Mouse (Mus musculus) lung, postnatal 0 days (tissue): ENCODE results near the gene Mrpl53. TPM values are rescaled to one million over a fixed set of nuclear protein-coding genes. Genes with fewer than 3 reads are reported as not detected.
A peak's percentile ranks its signal among the peaks of the same experiment; 100 is the strongest.

Experiments used
- ATAC-seq: fragments of 200-750 bp; cut with Nextera tagmentation; 2 replicates; pipeline ENCODE4 v1.8.0; 2017; ENCODE audit warnings: moderate library complexity
- DNase-seq: peaks from one replicate; pipeline ENCODE4 v3.0.0-alpha.2; 2016; ENCODE audit warnings: low spot score
- H3K27ac ChIP-seq: fragments of 300-500 bp; sonication (generic); 2 replicates; pipeline ENCODE4 v1.5.1; 2014; ENCODE audit warnings: antibody characterized with exemption, mild to moderate bottlenecking, low read length, mixed read lengths
- H3K27me3 ChIP-seq: fragments of 300-500 bp; sonication (generic); replicated peaks from 2 replicates; pipeline ENCODE4 v1.6.1; 2014; ENCODE audit warnings: low read length, mixed read lengths; ENCODE audit not compliant: insufficient read depth
- H3K36me3 ChIP-seq: fragments of 300-500 bp; sonication (generic); 2 replicates; pipeline ENCODE4 v1.6.1; 2014; ENCODE audit warnings: low read length, mixed read lengths; ENCODE audit not compliant: insufficient read depth
- H3K4me1 ChIP-seq: fragments of 300-500 bp; sonication (generic); 2 replicates; pipeline ENCODE4 v1.6.1; 2014; ENCODE audit warnings: antibody characterized with exemption, low read depth, low read length, mixed read lengths; ENCODE audit not compliant: insufficient read depth
- H3K4me2 ChIP-seq: fragments of 300-500 bp; sonication (generic); replicated peaks from 2 replicates; pipeline ENCODE4 v1.6.1; 2014; ENCODE audit warnings: low read depth, mild to moderate bottlenecking, low read length, moderate library complexity, mixed read lengths
- H3K4me3 ChIP-seq: fragments of 300-500 bp; sonication (generic); 2 replicates; pipeline ENCODE4 v1.5.1; 2014; ENCODE audit warnings: low read depth, low read length
- H3K9ac ChIP-seq: fragments of 300-500 bp; sonication (generic); replicated peaks from 2 replicates; pipeline ENCODE4 v1.6.1; 2014; ENCODE audit warnings: low read depth, mild to moderate bottlenecking
- H3K9me3 ChIP-seq: fragments of 300-500 bp; sonication (generic); 2 replicates; pipeline ENCODE4 v1.6.1; 2016; ENCODE audit warnings: low read length, mixed read lengths
- CTCF ChIP-seq: IDR thresholded peaks from 2 replicates; pipeline ENCODE4 v1.5.1; 2016; ENCODE audit warnings: antibody characterized with exemption, mild to moderate bottlenecking
- EP300 ChIP-seq: IDR thresholded peaks from 2 replicates; pipeline ENCODE4 v1.6.1; 2016; ENCODE audit warnings: antibody characterized with exemption, mild to moderate bottlenecking, control low read depth
- WGBS: fragments of 180-500 bp; shearing (Covaris S2); extraction: QIAGEN DNeasy Blood & Tissue Kit; methylation state at CpG from one replicate; pipeline ENCODE4 v1.1.7; 2014; 5-methylcytosine and 5-hydroxymethylcytosine counted together
- polyA plus RNA-seq: library from polyadenylated mRNA; unstranded; fragments of >200 nt; fragmentation: Nextera tagmentation; extraction: Ambion mirVana; gene quantifications from 2 replicates; pipeline ENCODE4 v1.2.1, GENCODE M21; 2015

The Mrpl53 gene
- polyA plus RNA-seq, 1 experiment from 2014 or later: 128 TPM

- TF ChIP-seq CTCF: no peak
- H3K4me1 ChIP-seq: peaks cover 3% of the 10 kb centered on the region; the same call in 1 of the 2 replicates
- H3K4me2 ChIP-seq: no peak overlapping the region
- ATAC-seq (0 out of 2 replicates have a peak, but pooled peaks have one; percentile 22), DNase-seq (no peak)
- WGBS: 2% methylated on average over 48 of the region's 69 CpGs
- no peak overlapping the region for H3K9ac ChIP-seq
- peaks cover 72% of the 10 kb centered on the region for H3K27me3 ChIP-seq
- H3K36me3 ChIP-seq: no peaks in the 10 kb centered on the region
- no peaks in the 10 kb centered on the region for H3K9me3 ChIP-seq
- no peak overlapping the region for H3K27ac ChIP-seq
- H3K4me3 ChIP-seq: peak overlapping the region; percentile 8; the same call in 1 of the 2 replicates
These were observed 39.2 kb upstream of the Mrpl53 start for GRCm38 (mm10) chr6:83069488-83070246.

- TF ChIP-seq CTCF (no peak), EP300 (no peak)
- DNase-seq: no peak
- peaks cover 3% of the 10 kb centered on the region; the same call in 1 of the 2 replicates for H3K4me1 ChIP-seq
- H3K27ac ChIP-seq: no peak within 1 kb of the TSS
- ATAC-seq: no peak
- WGBS: under 1% methylated on average over 10 of the region's 10 CpGs
- peak within 1 kb of the TSS; percentile 31; the same call in 1 of the 2 replicates for H3K4me3 ChIP-seq
- H3K36me3 ChIP-seq: no peaks in the 10 kb centered on the region
- H3K9me3 ChIP-seq: no peaks in the 10 kb centered on the region
- H3K27me3 ChIP-seq: peaks cover 68% of the 10 kb centered on the region
- H3K4me2 ChIP-seq: peak within 1 kb of the TSS; percentile 55
- H3K9ac ChIP-seq: no peak within 1 kb of the TSS
These were observed 38.8 kb upstream of the Mrpl53 start, which contains the start of gene Tlx2 for GRCm38 (mm10) chr6:83070247-83070310. TSS of gene Tlx2 (minus strand) at chr6:83070293.

GRCm38 (mm10) chr6:83070311-83071219 is 38.3 kb upstream of the Mrpl53 start:
- peaks cover 3% of the 10 kb centered on the region; the same call in 1 of the 2 replicates for H3K4me1 ChIP-seq

GRCm38 (mm10) chr6:83071220-83071619 is 37.6 kb upstream of the Mrpl53 start:
- Histone ChIP-seq H3K4me3 (no peak overlapping the region), H3K27ac (no peak overlapping the region), H3K4me1 (peaks cover 3% of the 10 kb centered on the region; the same call in 1 of the 2 replicates), H3K9ac (no peak overlapping the region), H3K9me3 (no peaks in the 10 kb centered on the region), H3K4me2 (no peak overlapping the region), H3K36me3 (no peaks in the 10 kb centered on the region), H3K27me3 (peaks cover 62% of the 10 kb centered on the region)
- WGBS: 3% methylated on average over 22 of the region's 24 CpGs
- no peak for DNase-seq
- TF ChIP-seq EP300 (no peak), CTCF (no peak)
- ATAC-seq: no peak

More at GRCm38 (mm10) chr6:83070311-83071219, 38.3 kb upstream of the Mrpl53 start:
- no peaks in the 10 kb centered on the region for H3K9me3 ChIP-seq
- no peak overlapping the region for H3K4me2 ChIP-seq
- no peak overlapping the region for H3K27ac ChIP-seq
- H3K36me3 ChIP-seq: no peaks in the 10 kb centered on the region
- TF ChIP-seq CTCF: no peak
- ATAC-seq (no peak), DNase-seq (no peak)
- 1% methylated on average over 45 of the region's 58 CpGs for WGBS
- H3K9ac ChIP-seq: no peak overlapping the region
- peaks cover 67% of the 10 kb centered on the region for H3K27me3 ChIP-seq
- peak overlapping the region; percentile 8; the same call in 1 of the 2 replicates for H3K4me3 ChIP-seq

GRCm38 (mm10) chr6:83074979-83075378 is 33.9 kb upstream of the Mrpl53 start:
- no peaks in the 10 kb centered on the region for H3K4me1 ChIP-seq
- peaks cover 28% of the 10 kb centered on the region for H3K27me3 ChIP-seq
- no peaks in the 10 kb centered on the region for H3K36me3 ChIP-seq
- TF ChIP-seq CTCF (peak; percentile 34), EP300 (no peak)
- H3K9ac ChIP-seq: no peak overlapping the region
- WGBS: 9% methylated on average over 2 of the region's 2 CpGs
- no peak overlapping the region for H3K27ac ChIP-seq
- no peak overlapping the region for H3K4me2 ChIP-seq
- DNase-seq: peak; percentile 33
- no peak for ATAC-seq
- H3K9me3 ChIP-seq: no peaks in the 10 kb centered on the region
- H3K4me3 ChIP-seq: no peak overlapping the region

GRCm38 (mm10) chr6:83077630-83078323 is 31.1 kb upstream of the Mrpl53 start, which contains the start of gene Pcgf1:
TSS of gene Pcgf1 (plus strand) at chr6:83077869.
- Histone ChIP-seq H3K9me3 (no peaks in the 10 kb centered on the region), H3K4me2 (peak within 1 kb of the TSS; percentile 98), H3K27me3 (peaks cover under 1% of the 10 kb centered on the region; the same call in 1 of the 2 replicates), H3K27ac (peak within 1 kb of the TSS; percentile 65; the same call in 1 of the 2 replicates), H3K9ac (peak within 1 kb of the TSS; percentile 70), H3K4me3 (peak within 1 kb of the TSS; percentile 74), H3K4me1 (no peaks in the 10 kb centered on the region), H3K36me3 (no peaks in the 10 kb centered on the region)
- DNase-seq (no peak), ATAC-seq (peak; percentile 40)
- no peak for TF ChIP-seq CTCF
- no peak for TF ChIP-seq EP300
- under 1% methylated on average over 54 of the region's 54 CpGs for WGBS
